Mouse (Mus musculus) left cerebral cortex, adult 9 months (tissue): ENCODE data around the gene Snx21.

Experiments used
- DNase-seq, 2 experiments: peaks; one replicate each; pipeline ENCODE4 v3.0.0; 2022; ENCODE audit warnings: low spot score in 2 of 2

Snx21 gene

GRCm38 (mm10) chr2:164785481-164786387, at the start of gene Snx21:
Gene Snx21 (plus strand): TSS chr2:164785823.
- DNase-seq, result peak; percentile 70 to 87

- DNase-seq, result no peak
These were observed 48.1 kb upstream of the Snx21 start for GRCm38 (mm10) chr2:164737377-164738090.

GRCm38 (mm10) chr2:164739876-164740275, 45.7 kb upstream of the Snx21 start:
- DNase-seq, result no peak

- DNase-seq, result no peak
These were observed 40.6 kb upstream of the Snx21 start for GRCm38 (mm10) chr2:164744987-164745386.

GRCm38 (mm10) chr2:164745843-164746479, 39.7 kb upstream of the Snx21 start, which contains the start of the genes Wfdc3 and Dnttip1:
Gene Wfdc3 (minus strand): TSS chr2:164745931.
Gene Dnttip1 (plus strand): TSS chr2:164745983.
- peak; percentile 74 to 91 for DNase-seq

GRCm38 (mm10) chr2:164746693-164747092, 38.9 kb upstream of the Snx21 start:
- no peak for DNase-seq

- DNase-seq, result no peak
These were observed 37.4 kb upstream of the Snx21 start for GRCm38 (mm10) chr2:164748191-164748590.

GRCm38 (mm10) chr2:164748991-164749390, 36.6 kb upstream of the Snx21 start:
- DNase-seq, result no peak

- no peak for DNase-seq
These were observed 33.2 kb upstream of the Snx21 start for GRCm38 (mm10) chr2:164752454-164752853.

GRCm38 (mm10) chr2:164754105-164754504, 31.5 kb upstream of the Snx21 start:
- DNase-seq, result no peak

- no peak for DNase-seq
These were observed 30.8 kb upstream of the Snx21 start for GRCm38 (mm10) chr2:164754800-164755199.

GRCm38 (mm10) chr2:164757841-164758240, 27.8 kb upstream of the Snx21 start:
- no peak for DNase-seq

- DNase-seq, result no peak
These were observed 26.9 kb upstream of the Snx21 start for GRCm38 (mm10) chr2:164758692-164759091.

- DNase-seq, result no peak
These were observed 25.4 kb upstream of the Snx21 start for GRCm38 (mm10) chr2:164760059-164760833.

- DNase-seq, result no peak
These were observed 24.1 kb upstream of the Snx21 start for GRCm38 (mm10) chr2:164761502-164761901.

- DNase-seq, result no peak
These were observed 23.7 kb upstream of the Snx21 start for GRCm38 (mm10) chr2:164761971-164762370.

GRCm38 (mm10) chr2:164762593-164762992, 23.0 kb upstream of the Snx21 start:
- DNase-seq, result no peak

- DNase-seq, result peak in 1 of 2 experiments; percentile 50
These were observed 19.8 kb upstream of the Snx21 start for GRCm38 (mm10) chr2:164765841-164766240.

- no peak for DNase-seq
These were observed 17.6 kb upstream of the Snx21 start for GRCm38 (mm10) chr2:164767812-164768540.

- DNase-seq, result peak; percentile 97 to 99
These were observed 16.2 kb upstream of the Snx21 start, which contains the start of gene Ube2c for GRCm38 (mm10) chr2:164769258-164770037. Gene Ube2c (plus strand): TSS chr2:164769898.
